Mouse (Mus musculus) embryonic fibroblast, embryonic 13.5 days (primary cell): ENCODE measurements around the gene Tmed11. TPM values are rescaled to one million over a fixed set of nuclear protein-coding genes. Genes with fewer than 3 reads are reported as not detected.

ENCODE experiments used
- H3K27ac ChIP-seq: 2 replicates; pipeline ENCODE4 v1.5.1; 2012; ENCODE audit warnings: low read length, control low read depth, inconsistent platforms; ENCODE audit not compliant: insufficient read depth
- H3K4me1 ChIP-seq: 2 replicates; pipeline ENCODE4 v1.6.1; 2011; ENCODE audit warnings: low read length; ENCODE audit not compliant: control insufficient read depth, insufficient read depth
- H3K4me3 ChIP-seq: 2 replicates; pipeline ENCODE4 v1.5.1; 2011; ENCODE audit warnings: mild to moderate bottlenecking, control low read depth, low read length; ENCODE audit not compliant: insufficient read depth
- CTCF ChIP-seq: IDR thresholded peaks from 2 replicates; pipeline ENCODE4 v1.5.1; 2011; ENCODE audit warnings: mild to moderate bottlenecking, control low read depth, low read length, moderate library complexity, borderline replicate concordance; ENCODE audit not compliant: insufficient read depth
- POLR2A ChIP-seq: IDR thresholded peaks from 2 replicates; pipeline ENCODE4 v1.6.1; 2011; ENCODE audit warnings: low read depth, mild to moderate bottlenecking, control low read depth, low read length, moderate library complexity
- polyA plus RNA-seq: library from polyadenylated mRNA; stranded (reverse); fragments of >200 nt; gene quantifications from 2 replicates; pipeline ENCODE4 v1.2.4, GENCODE M21; 2011; ENCODE audit warnings: low read depth; ENCODE audit not compliant: missing spikeins, insufficient read length

Gene Tmed11
- polyA plus RNA-seq, 1 experiment: not detected

DNA sequence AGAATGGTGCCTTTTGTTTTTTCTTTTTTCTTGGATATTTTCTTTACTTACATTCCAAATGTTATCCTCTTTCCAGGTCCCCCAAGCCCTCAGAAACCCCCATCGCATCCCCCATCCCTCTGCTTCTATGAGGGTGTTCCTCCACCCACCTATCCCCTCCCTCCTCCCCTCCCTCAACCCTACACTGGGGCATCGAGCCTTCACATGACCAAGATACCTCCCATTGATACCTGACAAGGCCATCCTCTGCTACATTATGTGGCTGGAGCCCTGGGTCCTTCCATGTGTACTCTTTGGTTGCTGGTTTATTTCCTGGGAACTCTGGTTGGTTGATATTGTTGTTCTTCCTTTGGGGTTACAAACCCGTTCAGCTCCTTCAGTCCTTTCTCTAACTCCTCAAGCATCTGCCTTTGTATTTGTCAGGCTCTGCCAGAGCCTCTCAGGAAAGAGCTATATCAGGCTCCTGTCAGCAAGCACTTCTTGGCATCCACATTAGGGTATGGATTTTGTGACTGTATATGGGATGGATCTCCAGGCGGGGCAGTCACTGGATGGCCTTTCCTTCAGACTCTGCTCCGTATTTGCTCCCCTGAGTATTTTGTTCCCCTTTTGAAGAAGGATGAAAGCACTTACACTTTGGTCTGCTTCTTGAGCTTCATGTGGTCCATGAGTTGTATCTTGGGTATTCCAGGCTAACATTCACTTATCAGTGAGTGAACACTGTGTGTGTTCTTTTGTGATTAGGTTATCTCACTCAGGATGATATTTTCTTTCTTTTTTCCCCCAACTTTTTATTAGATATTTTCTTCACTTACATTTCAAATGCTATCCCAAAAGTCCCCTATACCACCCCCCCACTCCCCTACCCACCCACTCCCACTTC is 44.6 kb downstream of the Tmed11 start:
- Histone ChIP-seq H3K27ac (no peak overlapping the region), H3K4me1 (no peaks in the 10 kb centered on the region)
- TF ChIP-seq POLR2A (no peak), CTCF (no peak)

DNA sequence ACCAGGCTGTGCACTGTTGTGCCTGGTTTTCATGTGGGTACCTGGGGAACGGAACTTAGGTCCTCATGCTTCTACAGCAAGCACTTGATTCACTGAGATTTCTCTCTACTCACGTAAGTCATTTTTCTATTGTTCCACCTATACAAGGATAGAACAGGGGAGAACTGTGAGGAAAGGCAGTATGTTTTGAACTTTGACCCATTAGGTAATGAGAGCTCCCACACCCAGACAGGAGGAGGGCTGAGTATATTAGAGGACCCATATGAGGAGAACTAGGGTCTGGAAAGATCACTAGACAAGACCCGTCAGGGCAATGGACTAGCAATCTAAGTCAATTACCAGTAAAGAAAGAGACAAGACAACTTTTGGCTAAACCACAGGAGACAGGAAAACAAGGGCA is 50.5 kb downstream of the Tmed11 start:
- Histone ChIP-seq H3K4me3 (no peak overlapping the region), H3K27ac (no peak overlapping the region), H3K4me1 (no peaks in the 10 kb centered on the region)
- no peak for TF ChIP-seq POLR2A
- no peak for TF ChIP-seq CTCF

More for the DNA sequence above, 44.6 kb downstream of the Tmed11 start:
- no peak overlapping the region for H3K4me3 ChIP-seq

DNA sequence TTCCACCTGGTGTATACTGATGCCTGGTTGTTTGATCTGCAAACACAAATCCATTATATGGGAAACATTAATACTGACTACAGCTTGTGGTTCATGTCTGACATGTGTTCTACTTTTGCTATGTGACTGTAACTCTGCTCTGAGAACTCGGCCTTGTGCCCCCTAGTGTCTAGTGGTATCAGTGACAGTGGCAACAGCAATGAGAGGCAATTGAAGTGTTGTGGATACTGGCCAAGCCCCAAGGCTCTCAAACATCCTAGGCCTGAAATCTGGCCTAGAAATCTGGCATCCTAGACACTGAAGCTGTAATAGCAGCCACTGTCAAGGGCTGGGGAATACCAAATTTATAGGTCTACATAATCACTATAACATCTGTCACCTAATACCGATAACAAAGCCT is 51.3 kb downstream of the Tmed11 start:
- Histone ChIP-seq H3K4me1 (no peaks in the 10 kb centered on the region), H3K27ac (no peak overlapping the region)
- TF ChIP-seq POLR2A (no peak), CTCF (no peak)

DNA sequence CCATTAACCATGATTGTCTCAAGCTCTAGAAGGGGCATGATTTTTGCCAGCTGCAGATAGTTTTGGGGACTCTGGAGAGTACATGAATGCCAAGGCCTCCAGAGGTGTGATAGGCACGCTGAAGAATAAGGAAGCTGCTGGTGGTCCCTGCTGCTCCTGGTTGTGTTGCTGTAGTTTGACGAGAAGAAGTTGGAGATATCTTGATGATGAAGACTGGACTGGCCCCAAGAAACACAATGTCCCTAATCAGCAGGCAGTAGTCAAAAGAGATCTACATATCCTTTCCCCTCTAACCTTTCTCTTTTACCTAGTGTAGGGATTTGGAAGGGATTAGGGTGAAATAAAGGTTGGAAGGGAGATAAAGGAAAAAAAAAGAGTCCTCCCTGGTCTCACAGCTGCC is 52.6 kb downstream of the Tmed11 start:
- Histone ChIP-seq H3K4me1 (no peaks in the 10 kb centered on the region), H3K4me3 (no peak overlapping the region), H3K27ac (no peak overlapping the region)
- no peak for TF ChIP-seq POLR2A
- no peak for TF ChIP-seq CTCF

More for the DNA sequence above, 51.3 kb downstream of the Tmed11 start:
- H3K4me3 ChIP-seq: no peak overlapping the region

DNA sequence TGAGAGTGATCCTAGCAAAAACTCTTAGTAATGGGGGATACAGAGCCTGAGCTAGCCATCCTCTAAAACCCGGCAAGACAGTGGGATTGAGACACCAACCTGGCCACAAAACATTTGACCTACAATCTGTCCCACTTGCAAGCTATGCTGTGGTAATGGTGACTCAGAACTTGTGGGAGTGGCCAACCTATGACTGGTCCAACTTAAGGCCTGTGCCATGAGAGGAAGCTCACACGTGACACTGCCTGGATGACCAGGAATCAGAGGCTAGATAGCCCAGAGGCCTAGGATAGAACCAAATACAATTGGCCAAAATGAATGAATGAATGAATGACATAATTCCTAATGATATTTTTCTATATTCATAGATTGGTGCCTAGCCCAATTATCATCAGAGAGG is 53.3 kb downstream of the Tmed11 start:
- TF ChIP-seq CTCF (no peak), POLR2A (no peak)
- Histone ChIP-seq H3K4me1 (no peaks in the 10 kb centered on the region), H3K4me3 (no peak overlapping the region), H3K27ac (no peak overlapping the region)

DNA sequence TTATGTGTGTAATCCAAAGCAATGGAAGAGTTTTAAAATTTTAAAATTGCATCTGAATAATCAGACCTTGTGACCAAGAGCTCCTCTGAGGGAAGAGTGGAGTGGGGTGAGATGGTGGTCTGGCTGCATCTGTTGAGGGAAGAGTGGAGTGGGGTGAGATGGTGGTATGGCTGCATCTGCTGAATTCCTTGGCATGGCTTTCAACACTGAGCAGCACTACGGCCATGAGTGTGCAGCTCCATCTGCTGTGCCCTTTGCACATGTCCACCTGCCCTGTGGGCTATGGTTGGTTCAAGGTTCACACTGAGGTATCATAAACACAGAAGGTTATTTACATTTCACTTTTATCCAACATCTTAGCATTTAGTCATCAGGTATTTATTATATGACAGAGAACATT is 67.7 kb downstream of the Tmed11 start:
- Histone ChIP-seq H3K27ac (no peak overlapping the region), H3K4me1 (no peaks in the 10 kb centered on the region), H3K4me3 (no peak overlapping the region)
- TF ChIP-seq CTCF: no peak

Other genes with a start within 250 kb of the Tmed11 start
- gene Cplx1, start 245.3 kb downstream of the Tmed11 start, polyA plus RNA-seq: not detected in 2 replicates
- 74.7 and 92.7 TPM in 2 replicates for gene Gak, start 165.6 kb downstream of the Tmed11 start, polyA plus RNA-seq
- 29.0 and 36.3 TPM in 2 replicates for gene Tmem175, start 165.6 kb downstream of the Tmed11 start, polyA plus RNA-seq
- gene Idua, start 135.0 kb downstream of the Tmed11 start, polyA plus RNA-seq: 17.9 and 18.6 TPM in 2 replicates
- 11.7 and 11.8 TPM in 2 replicates for gene Dgkq, start 125.7 kb downstream of the Tmed11 start, polyA plus RNA-seq
- gene Slc26a1, start 119.8 kb downstream of the Tmed11 start, polyA plus RNA-seq: 0.23 TPM in 1 of 2 replicates, not detected in the other
- 22.5 and 30.6 TPM in 2 replicates for gene Fgfrl1, start 103.0 kb downstream of the Tmed11 start, polyA plus RNA-seq
- gene Rnf212, start 20.4 kb downstream of the Tmed11 start, polyA plus RNA-seq: not detected in 2 replicates
- not detected in 2 replicates for gene Vmn2r8, start 13.5 kb upstream of the Tmed11 start, polyA plus RNA-seq
- not detected in 2 replicates for gene Vmn2r9, start 57.2 kb upstream of the Tmed11 start, polyA plus RNA-seq
- not detected in 2 replicates for gene Vmn2r10, start 211.2 kb upstream of the Tmed11 start, polyA plus RNA-seq